Mouse (Mus musculus) kidney, embryonic 15.5 days (tissue): ENCODE results near the gene Muc13. TPM values are rescaled to one million over a fixed set of nuclear protein-coding genes. Genes with fewer than 3 reads are reported as not detected.

Experiments used
- ATAC-seq: fragments of 200-750 bp; cut with Nextera tagmentation; replicated peaks from 2 replicates; pipeline ENCODE4 v1.8.0; 2017; ENCODE audit warnings: moderate TSS enrichment; ENCODE audit not compliant: low FRiP score
- H3K27ac ChIP-seq: fragments of 300-500 bp; sonication (generic); 2 replicates; pipeline ENCODE4 v1.5.1; 2015; ENCODE audit warnings: mild to moderate bottlenecking, inconsistent platforms
- H3K27me3 ChIP-seq: fragments of 300-500 bp; sonication (generic); 2 replicates; pipeline ENCODE4 v1.6.1; 2015; ENCODE audit warnings: inconsistent platforms
- H3K36me3 ChIP-seq: fragments of 300-500 bp; sonication (generic); 2 replicates; pipeline ENCODE4 v1.6.1; 2015; ENCODE audit warnings: inconsistent platforms
- H3K4me1 ChIP-seq: fragments of 300-500 bp; sonication (generic); 2 replicates; pipeline ENCODE4 v1.6.1; 2015; ENCODE audit warnings: inconsistent platforms
- H3K4me2 ChIP-seq: fragments of 300-500 bp; sonication (generic); 2 replicates; pipeline ENCODE4 v1.6.1; 2015; ENCODE audit warnings: moderate library complexity, mild to moderate bottlenecking, inconsistent platforms
- H3K4me3 ChIP-seq: fragments of 300-500 bp; sonication (generic); replicated peaks from 2 replicates; pipeline ENCODE4 v1.5.1; 2015; ENCODE audit warnings: mild to moderate bottlenecking, inconsistent platforms
- H3K9ac ChIP-seq: fragments of 300-500 bp; sonication (generic); 2 replicates; pipeline ENCODE4 v1.6.1; 2015; ENCODE audit warnings: mild to moderate bottlenecking, inconsistent platforms
- H3K9me3 ChIP-seq: fragments of 300-500 bp; sonication (generic); replicated peaks from 2 replicates; pipeline ENCODE4 v1.6.1; 2016; ENCODE audit warnings: inconsistent platforms
- WGBS: fragments of 180-500 bp; shearing (Covaris S2); methylation state at CpG from one replicate; pipeline ENCODE4 v1.1.7; 2015; ENCODE audit warnings: mixed read lengths; 5-methylcytosine and 5-hydroxymethylcytosine counted together
- polyA plus RNA-seq: library from polyadenylated mRNA; unstranded; fragments of >200 nt; fragmentation: Nextera tagmentation; extraction: Ambion mirVana; gene quantifications from 2 replicates; pipeline ENCODE4 v1.2.1, GENCODE M21; 2015

The Muc13 gene
- polyA plus RNA-seq = 0.19 and 1.4 TPM in 2 replicates

DNA sequence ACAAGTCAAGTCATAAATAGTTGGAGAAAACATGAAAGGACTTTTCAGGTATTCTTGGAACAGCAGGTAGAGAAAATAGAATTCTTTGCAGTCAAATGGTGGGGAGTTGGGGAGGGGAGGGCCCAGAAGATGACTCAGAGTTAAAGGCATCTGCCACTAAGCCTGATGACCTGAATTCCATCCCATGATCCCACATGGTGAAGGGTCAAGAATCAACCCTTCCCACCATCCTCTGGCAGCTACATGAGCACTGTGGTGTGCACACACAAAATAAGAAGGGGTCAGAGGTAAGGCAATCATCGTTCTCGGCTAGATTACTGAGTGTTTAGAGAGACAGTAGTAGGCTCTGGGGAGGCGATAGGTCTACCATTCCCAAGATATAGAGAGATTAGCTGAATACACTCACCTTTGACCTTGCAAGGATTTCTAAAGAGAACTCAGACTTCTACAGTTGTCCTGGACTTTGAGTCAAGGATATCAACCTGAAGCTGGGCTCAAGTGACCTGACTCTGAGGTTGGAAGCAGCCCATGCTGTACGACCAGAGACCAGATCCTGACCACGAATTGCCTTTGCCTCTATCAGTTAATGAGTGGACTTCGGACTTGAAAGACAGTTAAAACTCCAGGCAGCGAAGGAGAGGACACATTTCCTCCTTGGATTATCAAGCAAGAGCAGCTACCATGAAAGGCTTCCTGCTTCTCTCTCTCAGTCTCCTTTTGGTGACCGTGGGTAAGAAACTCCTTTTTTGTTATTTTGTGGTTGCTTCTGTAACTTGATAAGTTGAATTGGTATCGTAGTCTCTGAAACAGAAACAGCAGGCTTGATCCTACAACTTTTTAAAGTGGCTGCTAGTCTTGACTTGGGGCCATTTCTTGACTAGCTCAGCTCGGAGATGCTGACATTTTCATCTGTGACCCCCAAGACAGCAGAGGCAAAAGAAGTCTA lies at the start of gene Muc13:
TSS of gene Muc13 (plus strand) at position 192 of the 946 bp plus-strand sequence.
- no peaks in the 10 kb centered on the region for H3K9me3 ChIP-seq
- no peak within 1 kb of the TSS for H3K27ac ChIP-seq
- no peaks in the 10 kb centered on the region for H3K27me3 ChIP-seq
- no peak within 1 kb of the TSS for H3K9ac ChIP-seq
- no peak within 1 kb of the TSS for H3K4me2 ChIP-seq
- no peaks in the 10 kb centered on the region for H3K4me1 ChIP-seq
- no peak within 1 kb of the TSS for H3K4me3 ChIP-seq
- 77% methylated on average over 10 of the region's 10 CpGs for WGBS
- no peaks in the 10 kb centered on the region for H3K36me3 ChIP-seq
- no peak for ATAC-seq

DNA sequence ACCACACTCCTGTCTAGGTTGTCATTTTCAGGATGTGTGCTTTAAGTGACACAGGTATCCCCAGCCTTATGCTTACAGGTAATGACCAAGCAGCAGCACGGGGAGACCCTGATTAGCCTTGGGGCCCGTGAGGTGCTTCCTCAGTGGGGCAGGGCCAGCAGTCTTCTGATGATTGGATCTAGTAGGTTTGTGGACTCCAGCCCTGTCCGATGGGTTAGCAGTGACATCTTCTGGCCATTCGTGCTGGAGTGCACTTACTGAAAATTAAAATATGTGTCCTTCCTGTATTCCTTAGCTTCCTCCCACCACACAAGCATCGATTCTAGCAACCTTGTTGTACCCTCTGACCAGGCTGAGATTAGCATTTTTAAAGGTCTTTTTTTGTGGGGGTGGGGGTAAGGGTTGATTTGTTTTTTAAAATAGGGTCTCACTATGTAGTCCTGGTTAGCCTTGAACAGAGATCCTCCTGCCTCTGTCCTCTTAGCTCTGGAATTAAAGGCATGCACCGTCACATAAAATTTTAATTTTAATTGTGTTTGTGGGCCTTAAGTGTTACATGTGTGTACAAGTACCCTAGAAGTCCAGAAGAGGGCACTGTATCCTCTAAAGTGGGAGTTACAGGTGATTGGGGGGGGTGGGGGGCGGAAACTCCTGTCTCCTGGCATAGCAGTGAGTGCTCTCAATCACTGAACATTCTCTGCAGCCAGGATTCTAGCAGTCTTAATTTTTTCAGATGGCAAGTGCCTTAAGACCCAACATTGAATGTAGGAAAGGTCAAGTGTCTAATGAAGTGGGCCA lies 49.0 kb upstream of the Muc13 start:
- no peak overlapping the region for H3K4me3 ChIP-seq
- H3K36me3 ChIP-seq = peaks cover 22% of the 10 kb centered on the region
- ATAC-seq = no peak
- no peak overlapping the region for H3K9ac ChIP-seq
- no peaks in the 10 kb centered on the region for H3K27me3 ChIP-seq
- 58% methylated on average over 7 of the region's 7 CpGs for WGBS
- H3K27ac ChIP-seq = no peak overlapping the region
- H3K9me3 ChIP-seq = no peaks in the 10 kb centered on the region
- H3K4me1 ChIP-seq = peaks cover 6% of the 10 kb centered on the region
- H3K4me2 ChIP-seq = no peak overlapping the region

DNA sequence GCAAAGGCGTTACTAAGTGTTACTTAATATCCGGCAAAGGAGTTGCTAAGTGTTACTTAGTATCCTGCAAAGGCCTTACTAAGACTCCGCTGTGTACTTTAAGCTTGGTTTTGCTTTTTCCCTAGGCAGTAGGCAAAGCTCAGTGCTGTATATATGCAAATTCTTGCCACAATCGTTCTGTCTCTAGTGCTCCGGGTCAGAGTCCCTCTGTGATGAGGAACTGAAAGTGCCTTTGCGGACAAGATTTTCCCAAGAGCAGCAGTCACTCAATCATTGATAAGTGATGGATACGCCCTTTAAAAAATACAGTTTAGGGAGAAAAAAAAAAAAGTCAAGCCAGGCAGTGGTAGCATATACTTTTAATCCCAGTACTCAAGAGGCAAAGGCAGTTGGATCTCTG lies 48.4 kb upstream of the Muc13 start:
- Histone ChIP-seq H3K27ac (no peak overlapping the region), H3K4me3 (no peak overlapping the region), H3K9me3 (no peaks in the 10 kb centered on the region)

DNA sequence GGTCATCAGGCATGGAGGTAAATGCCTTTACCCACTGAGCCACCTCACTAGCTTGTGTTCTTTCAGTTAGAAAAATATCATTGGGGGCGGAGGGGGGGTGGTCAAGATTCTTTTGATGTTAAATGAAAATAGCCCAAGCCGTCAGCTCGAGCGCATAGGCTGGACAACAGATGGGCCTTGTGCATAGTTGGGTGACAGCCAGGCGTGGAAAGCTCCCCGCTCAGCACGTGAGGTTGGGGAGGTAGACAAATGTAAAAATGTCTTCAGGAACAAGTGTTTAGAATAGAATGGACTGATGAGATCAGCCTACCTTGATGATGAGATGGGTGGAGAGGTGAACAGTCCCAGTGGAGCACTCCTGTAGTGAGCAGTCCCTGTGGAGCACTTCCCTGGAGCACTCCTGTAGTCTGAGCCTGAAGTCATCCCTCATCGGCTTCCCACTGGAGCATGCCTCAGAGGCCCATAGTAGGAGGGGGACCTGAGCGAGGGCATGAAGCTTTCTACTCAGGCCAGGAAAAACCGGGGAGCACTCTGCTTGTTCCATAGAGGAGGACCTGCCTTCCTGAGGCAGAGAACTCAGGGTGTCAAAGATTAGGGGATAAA lies 47.7 kb upstream of the Muc13 start:
- H3K9ac ChIP-seq = no peak overlapping the region
- no peak overlapping the region for H3K4me3 ChIP-seq
- H3K4me1 ChIP-seq = peaks cover 4% of the 10 kb centered on the region; the same call in 1 of the 2 replicates
- H3K27me3 ChIP-seq = no peaks in the 10 kb centered on the region
- H3K27ac ChIP-seq = no peak overlapping the region
- WGBS = 62% methylated on average over 10 of the region's 10 CpGs
- no peak for ATAC-seq
- no peaks in the 10 kb centered on the region for H3K9me3 ChIP-seq
- peaks cover 22% of the 10 kb centered on the region for H3K36me3 ChIP-seq
- no peak overlapping the region for H3K4me2 ChIP-seq

More for the DNA sequence above, 48.4 kb upstream of the Muc13 start:
- WGBS = 89% methylated on average over 7 of the region's 7 CpGs
- ATAC-seq = no peak
- H3K27me3 ChIP-seq = no peaks in the 10 kb centered on the region
- peaks cover 6% of the 10 kb centered on the region; the same call in 1 of the 2 replicates for H3K4me1 ChIP-seq
- no peak overlapping the region for H3K9ac ChIP-seq
- peaks cover 22% of the 10 kb centered on the region for H3K36me3 ChIP-seq
- no peak overlapping the region for H3K4me2 ChIP-seq

DNA sequence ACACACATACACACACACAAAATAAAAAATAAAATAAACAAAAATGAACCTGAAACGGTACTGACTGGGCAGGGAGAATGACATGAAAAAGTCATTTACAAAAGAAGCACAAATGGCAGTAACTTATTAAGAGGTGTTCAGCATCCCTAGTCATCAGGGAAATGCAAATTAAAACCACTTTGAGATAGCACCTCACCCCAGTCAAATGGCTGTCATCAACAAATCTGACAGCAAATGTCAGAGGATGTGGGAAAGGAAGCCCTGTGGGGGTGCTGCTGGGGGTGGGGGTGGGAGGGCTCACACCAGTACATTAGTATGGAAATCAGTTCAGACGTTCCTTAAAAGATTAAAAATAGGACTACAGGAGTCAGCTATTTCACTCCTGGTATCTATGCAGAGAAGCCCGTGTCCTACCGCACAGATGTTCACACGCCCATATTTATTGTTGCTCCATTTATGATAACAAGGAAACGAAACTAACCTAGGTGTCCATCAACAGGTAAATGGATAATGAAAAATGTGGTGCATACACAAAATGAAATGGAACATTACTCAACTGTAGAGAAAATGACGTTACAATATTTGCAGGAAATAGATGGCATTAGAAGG lies 46.4 kb upstream of the Muc13 start:
- no peak overlapping the region for H3K4me3 ChIP-seq
- no peak overlapping the region for H3K9ac ChIP-seq
- no peak overlapping the region for H3K4me2 ChIP-seq
- H3K27ac ChIP-seq = no peak overlapping the region
- no peaks in the 10 kb centered on the region for H3K27me3 ChIP-seq
- 67% methylated on average over 7 of the region's 7 CpGs for WGBS
- no peaks in the 10 kb centered on the region for H3K9me3 ChIP-seq
- no peak for ATAC-seq
- H3K4me1 ChIP-seq = no peaks in the 10 kb centered on the region
- peaks cover 24% of the 10 kb centered on the region; the same call in 1 of the 2 replicates for H3K36me3 ChIP-seq

DNA sequence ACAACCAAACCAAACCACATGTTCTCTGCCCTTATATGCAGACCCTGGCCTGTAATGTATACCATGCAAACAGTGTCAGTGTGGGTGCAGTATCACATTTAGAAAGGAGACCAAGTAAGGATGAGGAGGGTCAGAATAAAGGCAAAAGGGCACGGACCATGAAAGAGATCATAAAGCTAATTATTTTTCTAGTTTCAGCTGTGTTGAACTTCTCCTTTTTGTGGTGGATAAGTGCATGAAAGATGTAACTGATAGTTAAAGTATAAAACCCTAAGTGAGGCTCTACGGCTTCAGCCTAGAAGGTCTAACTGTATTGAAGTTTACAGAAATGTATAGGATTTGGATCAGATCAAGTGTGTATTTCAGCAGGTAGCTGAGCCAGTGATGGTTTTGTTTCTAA lies 45.8 kb upstream of the Muc13 start:
- peaks cover 23% of the 10 kb centered on the region for H3K36me3 ChIP-seq
- H3K9me3 ChIP-seq = no peaks in the 10 kb centered on the region
- WGBS = 75% methylated on average over 2 of the region's 2 CpGs
- no peaks in the 10 kb centered on the region for H3K27me3 ChIP-seq
- no peak overlapping the region for H3K4me2 ChIP-seq
- H3K4me3 ChIP-seq = no peak overlapping the region
- H3K4me1 ChIP-seq = no peaks in the 10 kb centered on the region
- no peak for ATAC-seq
- H3K9ac ChIP-seq = no peak overlapping the region
- no peak overlapping the region for H3K27ac ChIP-seq

DNA sequence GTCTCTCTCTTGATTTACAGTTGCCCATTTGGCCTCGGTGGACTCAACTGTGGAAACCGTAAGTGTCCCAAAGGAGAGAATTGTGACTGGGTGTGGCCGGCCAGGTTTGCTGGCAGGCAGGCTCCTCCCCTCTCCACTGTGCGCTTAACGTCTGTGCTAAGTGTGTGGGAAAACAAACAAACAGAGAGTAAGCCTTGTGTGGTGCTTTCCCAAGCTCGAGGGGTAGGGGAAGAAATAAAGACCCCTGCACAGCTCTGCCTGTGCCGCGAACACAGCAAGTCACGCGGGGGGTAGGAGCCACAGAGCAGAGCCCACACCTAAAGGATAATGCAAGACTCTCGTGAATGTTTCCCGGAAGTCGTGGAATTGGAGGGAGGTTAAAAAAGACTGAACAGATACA lies 42.7 kb upstream of the Muc13 start:
- no peaks in the 10 kb centered on the region for H3K27me3 ChIP-seq
- peak overlapping the region; percentile 8; the same call in 1 of the 2 replicates for H3K4me3 ChIP-seq
- H3K4me2 ChIP-seq = peak overlapping the region; percentile 43
- H3K4me1 ChIP-seq = no peaks in the 10 kb centered on the region
- no peak overlapping the region for H3K27ac ChIP-seq
- WGBS = 32% methylated on average over 13 of the region's 13 CpGs
- H3K9ac ChIP-seq = no peak overlapping the region
- H3K36me3 ChIP-seq = peaks cover 27% of the 10 kb centered on the region
- no peaks in the 10 kb centered on the region for H3K9me3 ChIP-seq
- no peak for ATAC-seq

DNA sequence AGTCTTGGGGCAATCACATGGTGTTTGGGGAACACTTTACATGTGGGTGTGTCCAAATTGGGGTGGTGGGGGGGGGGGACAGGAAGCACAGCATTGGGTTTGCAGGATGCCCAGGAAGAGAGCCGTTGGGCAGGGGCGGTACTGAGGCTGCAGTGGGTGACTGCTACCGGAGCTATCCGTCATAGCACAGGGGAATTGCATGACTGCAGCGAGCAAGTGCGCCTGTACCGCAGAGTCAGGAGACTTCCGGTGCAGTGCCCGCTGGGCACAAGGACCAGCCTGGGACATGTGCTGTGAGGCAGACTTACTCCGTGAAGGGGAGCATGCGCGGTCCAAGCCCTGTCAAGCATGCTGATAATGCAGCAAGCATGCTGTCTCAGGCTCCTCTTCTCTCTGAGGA lies 42.2 kb upstream of the Muc13 start:
- Histone ChIP-seq H3K4me1 (no peaks in the 10 kb centered on the region), H3K27me3 (no peaks in the 10 kb centered on the region), H3K27ac (no peak overlapping the region), H3K4me3 (peak overlapping the region; percentile 8), H3K9ac (no peak overlapping the region), H3K4me2 (peak overlapping the region; percentile 43), H3K9me3 (no peaks in the 10 kb centered on the region), H3K36me3 (peaks cover 31% of the 10 kb centered on the region)
- no peak for ATAC-seq
- WGBS = 59% methylated on average over 12 of the region's 12 CpGs

DNA sequence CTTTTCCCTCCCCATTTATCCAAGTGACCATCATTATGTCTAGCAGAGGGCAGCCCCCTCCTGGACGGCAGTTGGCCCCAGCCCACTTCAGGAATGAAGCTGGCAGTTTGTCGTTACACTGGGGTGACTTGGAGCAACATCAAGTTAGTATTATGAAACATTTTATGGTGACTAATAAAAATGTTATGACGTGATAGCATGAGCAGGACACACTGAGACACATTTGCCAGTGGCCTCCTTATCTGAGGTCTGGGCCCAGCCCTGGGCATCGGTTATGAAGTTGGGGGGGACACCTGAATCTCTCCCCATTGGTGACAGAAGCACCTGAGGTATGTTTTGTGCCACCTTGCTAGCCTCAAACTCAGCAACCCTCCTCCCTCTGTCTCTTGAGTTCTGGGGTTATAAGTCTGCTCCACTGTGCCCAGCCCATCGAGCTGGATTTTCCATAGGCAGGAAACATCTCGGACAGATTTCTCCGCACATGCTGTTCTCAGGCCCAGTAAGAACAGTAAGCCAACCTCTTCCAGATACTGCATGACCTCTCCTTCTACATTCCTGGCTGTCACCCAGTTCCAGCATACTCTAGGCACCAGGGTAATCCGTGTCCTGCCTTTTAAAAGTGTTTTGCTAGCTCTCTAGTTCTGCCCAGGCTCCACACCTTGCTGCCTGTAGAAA lies 40.8 kb upstream of the Muc13 start:
- Histone ChIP-seq H3K4me1 (no peaks in the 10 kb centered on the region), H3K27ac (no peak overlapping the region), H3K36me3 (peaks cover 34% of the 10 kb centered on the region), H3K9me3 (no peaks in the 10 kb centered on the region), H3K27me3 (no peaks in the 10 kb centered on the region), H3K9ac (no peak overlapping the region), H3K4me3 (no peak overlapping the region), H3K4me2 (no peak overlapping the region)
- ATAC-seq = no peak
- 80% methylated on average over 8 of the region's 8 CpGs for WGBS

DNA sequence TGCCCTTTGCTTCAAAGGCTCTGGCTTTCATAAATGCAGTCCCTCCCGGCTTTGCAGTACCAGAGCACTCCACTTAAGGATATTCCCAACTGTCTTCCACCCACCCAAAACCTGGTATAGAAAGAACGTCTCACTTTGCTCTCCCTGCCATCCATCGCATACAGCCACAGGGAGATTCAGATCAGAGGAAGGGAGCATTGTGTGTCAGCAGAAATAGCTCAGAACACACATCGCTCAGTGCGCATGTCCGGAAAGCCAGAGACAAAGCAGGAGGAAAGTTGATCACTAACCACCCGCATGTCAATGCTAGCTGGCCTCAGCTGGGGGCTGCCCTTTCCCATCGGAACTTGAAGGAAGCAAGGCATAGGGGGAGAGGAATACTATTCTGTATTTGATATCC lies 38.5 kb upstream of the Muc13 start:
- Histone ChIP-seq H3K9ac (no peak overlapping the region), H3K9me3 (no peaks in the 10 kb centered on the region), H3K4me2 (no peak overlapping the region), H3K4me1 (no peaks in the 10 kb centered on the region), H3K4me3 (no peak overlapping the region), H3K36me3 (peaks cover 33% of the 10 kb centered on the region), H3K27me3 (no peaks in the 10 kb centered on the region), H3K27ac (no peak overlapping the region)
- 78% methylated on average over 8 of the region's 8 CpGs for WGBS
- no peak for ATAC-seq

DNA sequence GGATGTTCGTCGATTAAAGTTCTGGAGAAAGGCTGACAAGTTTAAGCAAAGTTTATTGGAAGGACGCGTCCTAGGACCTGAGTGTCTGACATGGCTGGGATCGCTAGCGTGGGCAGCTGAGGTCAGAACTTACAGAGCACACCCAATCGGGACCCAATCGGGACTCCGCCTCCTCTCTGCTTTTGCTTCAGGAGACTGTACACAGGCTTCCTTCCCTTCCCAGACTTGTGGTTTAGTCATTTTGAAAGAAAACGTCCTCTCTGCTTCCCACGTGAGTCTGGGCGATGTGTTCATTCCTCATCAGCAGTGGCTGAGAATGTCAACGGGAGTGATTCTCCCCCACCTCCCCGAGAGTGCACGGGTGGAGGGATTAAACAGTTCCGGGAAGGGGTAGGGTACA lies 37.9 kb upstream of the Muc13 start:
- no peak overlapping the region for H3K4me2 ChIP-seq
- H3K4me3 ChIP-seq = no peak overlapping the region
- no peak overlapping the region for H3K27ac ChIP-seq
- peaks cover 3% of the 10 kb centered on the region; the same call in 1 of the 2 replicates for H3K4me1 ChIP-seq
- H3K27me3 ChIP-seq = no peaks in the 10 kb centered on the region
- H3K9me3 ChIP-seq = no peaks in the 10 kb centered on the region
- ATAC-seq = no peak
- H3K9ac ChIP-seq = no peak overlapping the region
- peaks cover 35% of the 10 kb centered on the region for H3K36me3 ChIP-seq
- 74% methylated on average over 16 of the region's 16 CpGs for WGBS
